Mouse (Mus musculus): ENCODE results near the gene Frzb.

- no peak for TF ChIP-seq CTCF (IDR thresholded peaks at IDR 0.05; ENCODE audit: low read depth)
- no peak for TF ChIP-seq EP300 (IDR thresholded peaks at IDR 0.05; ENCODE audit: low read depth)
These were observed 63.0 kb downstream of the Frzb start for GRCm38 (mm10) chr2:80384447-80384846.

Data from liver, embryonic 14.5 days (tissue).